Mouse (Mus musculus) intestine, embryonic 16.5 days (tissue): Measurements from ENCODE around the gene Acat3. TPM values are rescaled to one million over a fixed set of nuclear protein-coding genes. Genes with fewer than 3 reads are reported as not detected.

Experiments
- ATAC-seq: fragments of 200-750 bp; cut with Nextera tagmentation; 2 replicates; pipeline ENCODE4 v1.8.0; 2017; ENCODE audit warnings: moderate TSS enrichment, moderate library complexity
- H3K27ac ChIP-seq: fragments of 300-500 bp; sonication (generic); 2 replicates; pipeline ENCODE4 v1.5.1; 2014; ENCODE audit warnings: mild to moderate bottlenecking, low read length
- H3K27me3 ChIP-seq: fragments of 300-500 bp; sonication (generic); replicated peaks from 2 replicates; pipeline ENCODE4 v1.6.1; 2014; ENCODE audit warnings: low read length, control low read depth, mixed read lengths; ENCODE audit not compliant: control insufficient read depth, insufficient read depth
- H3K36me3 ChIP-seq: fragments of 300-500 bp; sonication (generic); 2 replicates; pipeline ENCODE4 v1.6.1; 2014; ENCODE audit warnings: low read length, control low read depth; ENCODE audit not compliant: control insufficient read depth, insufficient read depth
- H3K4me1 ChIP-seq: fragments of 300-500 bp; sonication (generic); 2 replicates; pipeline ENCODE4 v1.6.1; 2014; ENCODE audit warnings: low read length, control low read depth, mixed read lengths; ENCODE audit not compliant: control insufficient read depth, insufficient read depth
- H3K4me2 ChIP-seq: fragments of 300-500 bp; sonication (generic); 2 replicates; pipeline ENCODE4 v1.6.1; 2014; ENCODE audit warnings: low read depth, low read length, control low read depth
- H3K4me3 ChIP-seq: fragments of 300-500 bp; sonication (generic); 2 replicates; pipeline ENCODE4 v1.5.1; 2014; ENCODE audit warnings: mild to moderate bottlenecking, low read length
- H3K9ac ChIP-seq: fragments of 300-500 bp; sonication (generic); 2 replicates; pipeline ENCODE4 v1.6.1; 2014; ENCODE audit warnings: low read depth, low read length
- H3K9me3 ChIP-seq: fragments of 300-500 bp; sonication (generic); 2 replicates; pipeline ENCODE4 v1.6.1; 2016; ENCODE audit warnings: low read length, control low read depth; ENCODE audit not compliant: control insufficient read depth
- WGBS: fragments of 180-500 bp; shearing (Covaris S2); extraction: QIAGEN DNeasy Blood & Tissue Kit; methylation state at CpG from one replicate; pipeline ENCODE4 v1.1.7; 2014; 5-methylcytosine and 5-hydroxymethylcytosine counted together
- polyA plus RNA-seq: library from polyadenylated mRNA; unstranded; fragments of >200 nt; fragmentation: Nextera tagmentation; extraction: Ambion mirVana; gene quantifications from 2 replicates; pipeline ENCODE4 v1.2.1, GENCODE M21; 2015

Acat3 gene
- polyA plus RNA-seq, 1 experiment from 2014 or later: 0.91 TPM

- H3K9me3 ChIP-seq: no peaks in the 10 kb centered on the region
- H3K36me3 ChIP-seq: no peaks in the 10 kb centered on the region; the same call in 1 of the 2 replicates
- no peak overlapping the region for H3K9ac ChIP-seq
- no peaks in the 10 kb centered on the region for H3K27me3 ChIP-seq
- H3K27ac ChIP-seq: no peak overlapping the region
- 65% methylated on average over 15 of the region's 15 CpGs for WGBS
- peak; percentile 28; the same call in 1 of the 2 replicates for ATAC-seq
- no peak overlapping the region for H3K4me3 ChIP-seq
- no peaks in the 10 kb centered on the region; the same call in 1 of the 2 replicates for H3K4me1 ChIP-seq
- no peak overlapping the region for H3K4me2 ChIP-seq
Measured at GRCm38 (mm10) chr17:12887021-12887775, 53.2 kb downstream of the Acat3 start.

GRCm38 (mm10) chr17:12886620-12887019, 53.8 kb downstream of the Acat3 start:
- H3K36me3 ChIP-seq: no peaks in the 10 kb centered on the region; the same call in 1 of the 2 replicates
- H3K4me3 ChIP-seq: no peak overlapping the region
- no peak overlapping the region for H3K4me2 ChIP-seq
- H3K27ac ChIP-seq: no peak overlapping the region
- no peak overlapping the region for H3K9ac ChIP-seq
- ATAC-seq: peak; percentile 46; the same call in 1 of the 2 replicates
- H3K9me3 ChIP-seq: no peaks in the 10 kb centered on the region
- H3K4me1 ChIP-seq: no peaks in the 10 kb centered on the region; the same call in 1 of the 2 replicates
- 45% methylated on average over 6 of the region's 6 CpGs for WGBS
- no peaks in the 10 kb centered on the region for H3K27me3 ChIP-seq

- ATAC-seq: no peak
- H3K9ac ChIP-seq: no peak overlapping the region
- 84% methylated on average over 1 of the region's 1 CpGs for WGBS
Measured at GRCm38 (mm10) chr17:12881216-12881615, 59.2 kb downstream of the Acat3 start.

GRCm38 (mm10) chr17:12880178-12880577, 60.2 kb downstream of the Acat3 start:
- H3K36me3 ChIP-seq: no peaks in the 10 kb centered on the region
- peak overlapping the region; percentile 27; the same call in 1 of the 2 replicates for H3K9ac ChIP-seq
- no peaks in the 10 kb centered on the region for H3K27me3 ChIP-seq
- no peak overlapping the region for H3K27ac ChIP-seq
- H3K9me3 ChIP-seq: no peaks in the 10 kb centered on the region
- H3K4me1 ChIP-seq: 0 out of 2 replicates have a peak, but pooled peaks cover 3% of the 10 kb centered on the region
- peak overlapping the region; percentile 45 for H3K4me2 ChIP-seq
- ATAC-seq: peak; percentile 81
- WGBS: 3% methylated on average over 14 of the region's 14 CpGs
- peak overlapping the region; percentile 25 for H3K4me3 ChIP-seq

More at GRCm38 (mm10) chr17:12881216-12881615, 59.2 kb downstream of the Acat3 start:
- no peak overlapping the region for H3K4me2 ChIP-seq
- no peaks in the 10 kb centered on the region for H3K36me3 ChIP-seq
- H3K4me1 ChIP-seq: 0 out of 2 replicates have a peak, but pooled peaks cover 3% of the 10 kb centered on the region
- no peaks in the 10 kb centered on the region for H3K9me3 ChIP-seq
- H3K27me3 ChIP-seq: no peaks in the 10 kb centered on the region
- H3K27ac ChIP-seq: no peak overlapping the region
- no peak overlapping the region for H3K4me3 ChIP-seq

- Histone ChIP-seq H3K9me3 (no peaks in the 10 kb centered on the region), H3K27me3 (0 out of 2 replicates have a peak, but pooled peaks cover 2% of the 10 kb centered on the region), H3K4me1 (0 out of 2 replicates have a peak, but pooled peaks cover 3% of the 10 kb centered on the region), H3K9ac (no peak within 1 kb of the TSS), H3K36me3 (no peaks in the 10 kb centered on the region), H3K4me3 (no peak within 1 kb of the TSS), H3K4me2 (no peak within 1 kb of the TSS), H3K27ac (no peak within 1 kb of the TSS)
- 79% methylated on average over 5 of the region's 5 CpGs for WGBS
- no peak for ATAC-seq
Measured at GRCm38 (mm10) chr17:12875734-12876133, 64.7 kb downstream of the Acat3 start, which contains the start of gene Mrgprh. Gene Mrgprh, plus strand, starts transcription at chr17:12876034.

Other genes with a start within 250 kb of the Acat3 start
- 26.6 and 36.2 TPM in 2 replicates for gene Igf2r, start 170.9 kb downstream of the Acat3 start, polyA plus RNA-seq
- gene Mas1, start 72.5 kb downstream of the Acat3 start, polyA plus RNA-seq: 0.28 and 0.78 TPM in 2 replicates
- not detected in 2 replicates for gene Mrgprh, start 64.6 kb downstream of the Acat3 start, polyA plus RNA-seq
- 0.53 and 1.1 TPM in 2 replicates for gene Pnldc1, start 30.4 kb downstream of the Acat3 start, polyA plus RNA-seq
- 307 and 348 TPM in 2 replicates for gene Tcp1, start 24.9 kb downstream of the Acat3 start, polyA plus RNA-seq
- gene Mrpl18, start 24.3 kb downstream of the Acat3 start, polyA plus RNA-seq: 159 and 183 TPM in 2 replicates
- gene Acat2, start 20.1 kb upstream of the Acat3 start, polyA plus RNA-seq: 253 and 259 TPM in 2 replicates
- 86.6 and 96.8 TPM in 2 replicates for gene Wtap, start 53.6 kb upstream of the Acat3 start, polyA plus RNA-seq
- gene Sod2, start 66.2 kb upstream of the Acat3 start, polyA plus RNA-seq: 191 and 196 TPM in 2 replicates
- gene Gpr31b, start 111.7 kb upstream of the Acat3 start, polyA plus RNA-seq: not detected in 2 replicates
- 0.16 and 0.21 TPM in 2 replicates for gene Tcp10b, start 120.5 kb upstream of the Acat3 start, polyA plus RNA-seq
- gene Unc93a, start 191.2 kb upstream of the Acat3 start, polyA plus RNA-seq: not detected in 2 replicates